10 mouse cellular contexts compared by ENCODE assay signal in the genomic region with DNA sequence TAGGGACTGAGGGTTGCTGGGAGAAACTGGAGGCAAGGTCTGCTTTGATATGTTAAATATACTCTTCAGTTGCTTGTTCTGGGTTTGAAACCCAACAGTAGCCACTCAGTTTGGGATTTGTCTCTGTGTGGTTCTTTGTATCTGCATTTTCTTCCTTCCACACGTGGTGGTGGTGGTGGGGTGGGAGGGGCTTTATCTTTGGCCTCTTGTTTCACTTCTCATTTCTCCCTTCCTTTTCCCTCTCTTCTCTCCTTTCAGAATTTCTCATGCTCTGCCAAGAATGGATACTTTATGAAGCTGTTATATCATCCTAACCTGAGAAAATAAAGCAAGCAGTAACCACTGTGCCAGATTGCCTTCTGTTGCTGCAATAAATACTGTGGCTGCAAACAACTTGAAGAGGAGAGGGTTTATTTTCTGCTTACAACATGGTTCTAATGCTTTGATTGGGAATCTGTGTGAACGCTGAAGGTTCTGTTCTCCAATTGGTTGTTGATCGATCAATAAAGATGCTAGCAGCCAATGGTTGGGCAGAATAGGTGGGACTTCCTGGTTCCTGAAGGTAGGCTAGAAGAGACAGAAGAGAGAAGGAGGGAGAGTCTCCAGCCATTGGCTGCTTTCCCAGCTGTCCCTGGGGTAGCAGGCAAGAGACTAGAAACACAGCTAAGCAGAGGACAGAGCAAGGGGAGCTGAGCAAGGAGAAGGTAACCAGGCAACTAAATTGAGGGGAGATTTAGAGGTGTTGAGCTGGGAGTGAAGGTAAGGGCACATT.
DNase-seq lines count a peak whose midpoint lies in the region; ATAC-seq and TF ChIP-seq lines count a peak whose summit lies in the region.
"Had no signal": no experiment of that assay in that cellular context is flagged by ENCODE, and none has a peak within 500 bp of the region (broad histone marks: within the 10 kb centered on the region; RNA-seq: fewer than 3 reads in every experiment).

No protein-coding gene starts in this region.

- peak; percentile 23 for DNase-seq in left cerebral cortex, adult 11 months (ENCODE audit: low spot score)
- no peak for DNase-seq in left cerebral cortex, postnatal 36 days (ENCODE audit: low spot score in 2 of 2)
- peak; percentile 93 for DNase-seq in MEL (ENCODE audit: low read depth, low spot score)
- DNase-seq in cerebellum, adult 9-10 months = peak; percentile 72
- DNase-seq in kidney, adult 8-10 months = peak; percentile 46 to 54
- peak; percentile 59 for DNase-seq in thymus, postnatal 4 days
- no peak for DNase-seq in embryo, embryonic 10 days (ENCODE audit: low spot score)

- TF ChIP-seq CTCF in MEL (IDR thresholded peaks at IDR 0.05 in 2 of 3, conservative IDR thresholded peaks at IDR 0.05 in 1 of 3; ENCODE audit: control insufficient read depth in 1 of 3, insufficient read depth in 1 of 3, low read depth in 2 of 3, low read length in 3 of 3, poor library complexity in 1 of 3, severe bottlenecking in 1 of 3) = no peak

- no peak overlapping the region for H3K4me2 ChIP-seq in midbrain, embryonic 16.5 days (ENCODE audit: low read length)
- H3K4me2 ChIP-seq: midbrain, embryonic 12.5 days had no signal

- 76% methylated on average over 3 of the region's 3 CpGs for WGBS in midbrain, embryonic 16.5 days

- peak overlapping the region; percentile 63 for H3K27ac ChIP-seq in MEL (ENCODE audit: control insufficient read depth, low read depth, low read length)
- H3K27ac ChIP-seq in midbrain, embryonic 16.5 days (ENCODE audit: low read length) = no peak overlapping the region
- H3K27ac ChIP-seq: midbrain, embryonic 12.5 days had no signal

- TF ChIP-seq POLR2A in MEL (IDR thresholded peaks at IDR 0.05; ENCODE audit: control insufficient read depth in 1 of 2, insufficient read depth in 1 of 2, low read depth in 1 of 2, low read length in 2 of 2, poor library complexity in 1 of 2) = peak; percentile 39 to 55; a peak in 2 of 4 replicates

- H3K36me3 ChIP-seq in MEL (ENCODE audit: control insufficient read depth in 1 of 2, insufficient read depth in 2 of 2, low read length in 2 of 2) = peaks cover 0 to 8% of the 10 kb centered on the region in 2 experiments; a peak in 2 of 4 replicates
- H3K36me3 ChIP-seq in midbrain, embryonic 16.5 days (ENCODE audit: control insufficient read depth, insufficient read depth, low read length) = no peaks in the 10 kb centered on the region
- H3K36me3 ChIP-seq: midbrain, embryonic 12.5 days had no signal

- no peak for TF ChIP-seq EP300 in MEL (IDR thresholded peaks at IDR 0.05; ENCODE audit: low read depth in 1 of 2, low read length in 2 of 2)

- intact Hi-C loops in left cerebral cortex, postnatal 36 days (cut with DNase I) = no loop called here

- H3K4me1 ChIP-seq in MEL (ENCODE audit: control insufficient read depth in 1 of 2, insufficient read depth in 2 of 2, low read length in 2 of 2) = peaks cover 6 to 11% of the 10 kb centered on the region in 2 experiments; a peak in 3 of 4 replicates
- H3K4me1 ChIP-seq in midbrain, embryonic 16.5 days (ENCODE audit: control insufficient read depth, insufficient read depth, low read length) = 0 out of 2 replicates have a peak, but pooled peaks cover 2% of the 10 kb centered on the region
- H3K4me1 ChIP-seq: midbrain, embryonic 12.5 days had no signal

- no peak for TF ChIP-seq RAD21 in MEL (IDR thresholded peaks at IDR 0.05; ENCODE audit: low read depth, low read length)

- peak; percentile 86 for ATAC-seq in midbrain, embryonic 16.5 days

- no peaks in the 10 kb centered on the region for H3K9me3 ChIP-seq in MEL (replicated peaks; ENCODE audit: insufficient read depth, low read length)
- H3K9me3 ChIP-seq in midbrain, embryonic 16.5 days (replicated peaks; ENCODE audit: control insufficient read depth, low read length, poor library complexity, severe bottlenecking) = no peaks in the 10 kb centered on the region
- H3K9me3 ChIP-seq: midbrain, embryonic 12.5 days had no signal

- H3K79me2 ChIP-seq in MEL (ENCODE audit: control insufficient read depth, insufficient read depth, low read length, poor library complexity) = no peaks in the 10 kb centered on the region

- H3K9ac ChIP-seq in MEL (ENCODE audit: control insufficient read depth, low read depth, low read length, poor library complexity, severe bottlenecking) = peak overlapping the region; percentile 53
- no peak overlapping the region for H3K9ac ChIP-seq in midbrain, embryonic 16.5 days (ENCODE audit: low read depth, low read length)
- H3K9ac ChIP-seq: midbrain, embryonic 12.5 days had no signal

- H3K27me3 ChIP-seq in MEL (ENCODE audit: control insufficient read depth in 1 of 2, insufficient read depth in 2 of 2, low read length in 2 of 2) = no peaks in the 10 kb centered on the region
- H3K27me3 ChIP-seq in midbrain, embryonic 16.5 days (ENCODE audit: control insufficient read depth, insufficient read depth, low read depth, low read length) = no peaks in the 10 kb centered on the region
- H3K27me3 ChIP-seq: midbrain, embryonic 12.5 days had no signal

- peak overlapping the region; percentile 62 to 69 for H3K4me3 ChIP-seq in MEL (ENCODE audit: control insufficient read depth in 1 of 2, insufficient read depth in 1 of 2, low read depth in 2 of 2, low read length in 2 of 2)
- no peak overlapping the region for H3K4me3 ChIP-seq in midbrain, embryonic 16.5 days (ENCODE audit: low read depth, low read length)
- H3K4me3 ChIP-seq: erythroblast, embryonic 14.5 days; midbrain, embryonic 12.5 days had no signal

TF ChIP-seq in MEL, 35 proteins besides CTCF, POLR2A, EP300 and RAD21:
- peak; percentile 72 for TF ChIP-seq MYC (IDR thresholded peaks at IDR 0.05; ENCODE audit: low read depth, low read length)
- TF ChIP-seq SIN3A (IDR thresholded peaks at IDR 0.05; ENCODE audit: low read length) = peak; percentile 70
- TF ChIP-seq MAZ (IDR thresholded peaks at IDR 0.05; ENCODE audit: low read depth, low read length) = no peak
- no peak for TF ChIP-seq GABPA (IDR thresholded peaks at IDR 0.05; ENCODE audit: low read depth, low read length)
- TF ChIP-seq MAX (IDR thresholded peaks at IDR 0.05; ENCODE audit: low read length) = peak; percentile 83
- no peak for TF ChIP-seq BHLHE40 (IDR thresholded peaks at IDR 0.05; ENCODE audit: borderline replicate concordance, low read depth, low read length)
- TF ChIP-seq MXI1 (IDR thresholded peaks at IDR 0.05; ENCODE audit: low read depth, low read length) = peak; percentile 91
- peak; percentile 75 for TF ChIP-seq CHD2 (IDR thresholded peaks at IDR 0.05; ENCODE audit: low read length)
- TF ChIP-seq USF2 (IDR thresholded peaks at IDR 0.05; ENCODE audit: borderline replicate concordance in 1 of 2, insufficient read depth in 1 of 2, low read depth in 1 of 2, low read length in 2 of 2) = no peak
- peak; percentile 56 for TF ChIP-seq TBP (IDR thresholded peaks at IDR 0.05; ENCODE audit: low read depth, low read length)
- peak; percentile 94 for TF ChIP-seq ELF1 (IDR thresholded peaks at IDR 0.05; ENCODE audit: low read depth, low read length)
- TF ChIP-seq RCOR1 (IDR thresholded peaks at IDR 0.05; ENCODE audit: low read depth, low read length) = peak; percentile 62
- no peak for TF ChIP-seq KAT2A (conservative IDR thresholded peaks at IDR 0.05; ENCODE audit: low read depth, low read length)
- peak; percentile 66 for TF ChIP-seq HCFC1 (IDR thresholded peaks at IDR 0.05; ENCODE audit: low read depth, low read length)
- TF ChIP-seq NELFE (IDR thresholded peaks at IDR 0.05; ENCODE audit: low read depth, low read length) = peak; percentile 42; the same call in 1 of the 2 replicates
- TF ChIP-seq CHD1 (IDR thresholded peaks at IDR 0.05; ENCODE audit: low read depth, low read length) = no peak
- no peak for TF ChIP-seq USF1 (IDR thresholded peaks at IDR 0.05; ENCODE audit: low read depth, low read length)
- TF ChIP-seq MYB (IDR thresholded peaks at IDR 0.05; ENCODE audit: low read depth, low read length) = no peak
TF ChIP-seq in MEL: peak in this region for 10.

Comparison
In these comparisons a context has a peak if more than half of its experiments do, and no peak if none do; other contexts are left out.
1. DNase-seq: peak in left cerebral cortex, adult 11 months (single experiment), MEL (single experiment), cerebellum, adult 9-10 months (single experiment), kidney, adult 8-10 months (2 of 2) and thymus, postnatal 4 days (single experiment); none in left cerebral cortex, postnatal 36 days (0 of 2) and embryo, embryonic 10 days (single experiment).